Mouse (Mus musculus) hindbrain, embryonic 16.5 days (tissue): ENCODE data around the gene Zmynd8. TPM values are rescaled to one million over a fixed set of nuclear protein-coding genes. Genes with fewer than 3 reads are reported as not detected.
"Not testable (repeated sequence)": the region's sequence is repeated elsewhere in the genome, so short reads cannot be mapped to it uniquely, and the experiment has no call there.

Experiments
- ATAC-seq: fragments of 200-750 bp; cut with Nextera tagmentation; 2 replicates; pipeline ENCODE4 v1.8.0; 2017; ENCODE audit warnings: moderate TSS enrichment, moderate library complexity
- H3K27ac ChIP-seq: fragments of 300-500 bp; sonication (generic); 2 replicates; pipeline ENCODE4 v1.5.1; 2014; ENCODE audit warnings: low read depth, mild to moderate bottlenecking, control low read depth, low read length, moderate library complexity
- H3K27me3 ChIP-seq: fragments of 300-500 bp; sonication (generic); replicated peaks from 2 replicates; pipeline ENCODE4 v1.6.1; 2014; ENCODE audit warnings: low read length; ENCODE audit not compliant: control insufficient read depth, insufficient read depth
- H3K36me3 ChIP-seq: fragments of 300-500 bp; sonication (generic); 2 replicates; pipeline ENCODE4 v1.6.1; 2014; ENCODE audit warnings: mild to moderate bottlenecking, low read length, moderate library complexity, mixed read lengths; ENCODE audit not compliant: control insufficient read depth, insufficient read depth
- H3K4me1 ChIP-seq: fragments of 300-500 bp; sonication (generic); 2 replicates; pipeline ENCODE4 v1.6.1; 2014; ENCODE audit warnings: low read depth, low read length; ENCODE audit not compliant: control insufficient read depth, insufficient read depth
- H3K4me2 ChIP-seq: fragments of 300-500 bp; sonication (generic); 2 replicates; pipeline ENCODE4 v1.6.1; 2014; ENCODE audit warnings: mild to moderate bottlenecking, low read length, control low read depth, moderate library complexity
- H3K4me3 ChIP-seq: fragments of 300-500 bp; sonication (generic); 2 replicates; pipeline ENCODE4 v1.5.1; 2014; ENCODE audit warnings: mild to moderate bottlenecking, low read length, control low read depth, moderate library complexity
- H3K9ac ChIP-seq: fragments of 300-500 bp; sonication (generic); 2 replicates; pipeline ENCODE4 v1.6.1; 2014; ENCODE audit warnings: low read depth, mild to moderate bottlenecking, control low read depth, low read length, moderate library complexity
- H3K9me3 ChIP-seq: fragments of 300-500 bp; sonication (generic); 2 replicates; pipeline ENCODE4 v1.6.1; 2014; ENCODE audit warnings: mild to moderate bottlenecking, low read length, moderate library complexity; ENCODE audit not compliant: control insufficient read depth
- WGBS: fragments of 180-500 bp; shearing (Covaris S2); extraction: QIAGEN DNeasy Blood & Tissue Kit; methylation state at CpG from one replicate; pipeline ENCODE4 v1.1.7; 2014; 5-methylcytosine and 5-hydroxymethylcytosine counted together
- polyA plus RNA-seq: library from polyadenylated mRNA; unstranded; fragments of >200 nt; fragmentation: Nextera tagmentation; extraction: Ambion mirVana; gene quantifications from 2 replicates; pipeline ENCODE4 v1.2.1, GENCODE M21; 2015

Zmynd8 gene
- polyA plus RNA-seq, 1 experiment from 2014 or later, result 66.4 TPM

DNA sequence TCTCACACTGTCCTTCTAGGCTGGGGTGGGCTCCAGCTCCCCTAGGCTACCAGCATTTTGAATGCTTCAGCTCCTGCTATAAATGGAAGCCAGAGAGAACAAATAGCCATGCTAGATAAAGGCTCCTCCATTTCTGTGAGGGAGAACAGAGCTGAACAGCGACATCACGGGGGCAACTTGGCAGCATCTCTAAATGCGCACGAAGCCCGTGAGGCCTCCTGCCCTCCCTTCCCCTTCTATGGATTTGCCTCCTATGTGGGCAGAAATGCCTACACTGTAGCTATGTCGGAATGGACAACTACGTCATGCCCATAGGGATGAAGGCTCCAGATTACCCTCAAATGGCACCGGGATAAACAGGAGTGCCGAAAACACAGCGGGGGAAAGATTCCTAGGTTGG lies 81.4 kb downstream of the Zmynd8 start:
- H3K9ac ChIP-seq, result no peak overlapping the region; the same call in 1 of the 2 replicates
- H3K27me3 ChIP-seq, result no peaks in the 10 kb centered on the region
- 83% methylated on average over 10 of the region's 10 CpGs for WGBS
- no peak for ATAC-seq
- H3K4me1 ChIP-seq, result peaks cover 3% of the 10 kb centered on the region; the same call in 1 of the 2 replicates
- H3K27ac ChIP-seq, result 0 out of 2 replicates have a peak overlapping the region, but pooled peaks have one; percentile 3
- no peaks in the 10 kb centered on the region for H3K9me3 ChIP-seq
- no peak overlapping the region for H3K4me2 ChIP-seq
- H3K36me3 ChIP-seq, result peaks cover 15% of the 10 kb centered on the region
- no peak overlapping the region for H3K4me3 ChIP-seq

DNA sequence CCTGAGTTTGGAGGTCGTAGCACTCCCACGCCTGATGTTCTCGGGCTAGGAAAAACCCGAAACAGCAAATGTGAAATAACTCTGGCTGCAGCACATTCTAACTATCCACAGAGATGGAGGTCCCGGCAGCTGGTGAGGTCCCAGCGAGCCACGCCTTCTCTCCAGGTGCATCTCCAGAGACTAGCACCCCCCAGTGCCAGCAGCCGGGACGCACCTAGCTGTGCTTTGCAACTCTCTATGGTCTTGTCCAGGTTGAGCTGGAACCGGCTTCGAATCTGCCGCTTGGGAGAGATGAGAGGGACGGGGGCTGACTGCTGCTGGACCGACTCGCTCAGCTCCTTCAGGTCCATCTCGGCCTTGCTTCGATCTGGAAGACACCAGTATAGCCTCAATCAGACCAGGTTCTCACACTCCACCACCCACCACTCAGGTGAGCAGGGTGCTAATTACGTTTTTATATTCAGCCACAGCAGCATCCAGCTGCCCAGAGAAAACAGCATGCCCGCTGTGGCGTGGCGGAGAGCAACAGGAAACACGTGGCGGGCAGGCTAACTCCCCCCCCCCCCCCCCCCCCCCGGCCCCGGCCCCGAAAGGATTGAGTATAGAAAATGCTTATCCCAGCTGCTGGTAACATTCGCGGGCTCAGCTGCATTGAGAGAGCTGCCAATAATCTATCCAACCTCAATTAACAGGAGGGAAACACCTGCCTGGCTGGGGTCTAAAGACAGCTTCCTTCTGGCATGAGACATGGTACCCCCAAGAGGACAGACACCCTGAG lies 83.5 kb downstream of the Zmynd8 start:
- 72% methylated on average over 27 of the region's 28 CpGs for WGBS
- Histone ChIP-seq H3K9ac (no peak overlapping the region), H3K4me3 (no peak overlapping the region), H3K27ac (no peak overlapping the region), H3K36me3 (peaks cover 24% of the 10 kb centered on the region), H3K27me3 (no peaks in the 10 kb centered on the region), H3K4me2 (no peak overlapping the region), H3K9me3 (no peaks in the 10 kb centered on the region), H3K4me1 (peaks cover 3% of the 10 kb centered on the region; the same call in 1 of the 2 replicates)
- no peak for ATAC-seq

DNA sequence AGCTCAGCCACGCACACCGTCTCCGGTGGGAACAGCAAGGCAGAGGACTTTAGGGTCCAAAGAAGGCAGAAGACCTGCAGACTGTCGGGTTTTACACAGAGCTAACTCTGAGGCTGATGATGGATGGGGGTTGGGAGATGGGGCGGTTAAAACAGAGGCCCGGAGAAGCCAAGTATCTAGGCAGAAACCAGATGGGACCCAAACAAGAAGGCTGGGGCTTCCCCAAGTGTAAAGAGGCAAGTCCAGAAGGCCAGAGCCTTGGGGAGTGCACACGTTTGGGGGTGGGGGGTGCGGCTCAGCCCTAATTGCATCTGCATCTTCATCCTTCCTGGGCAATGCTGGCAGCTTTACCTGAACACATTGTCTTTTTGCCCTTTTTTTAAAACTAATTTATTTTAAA lies 85.9 kb downstream of the Zmynd8 start:
- Histone ChIP-seq H3K4me1 (peaks cover 3% of the 10 kb centered on the region; the same call in 1 of the 2 replicates), H3K9ac (no peak overlapping the region), H3K27me3 (no peaks in the 10 kb centered on the region), H3K4me2 (no peak overlapping the region), H3K9me3 (no peaks in the 10 kb centered on the region), H3K4me3 (no peak overlapping the region), H3K27ac (no peak overlapping the region), H3K36me3 (peaks cover 25% of the 10 kb centered on the region)
- ATAC-seq, result no peak
- 67% methylated on average over 8 of the region's 8 CpGs for WGBS

DNA sequence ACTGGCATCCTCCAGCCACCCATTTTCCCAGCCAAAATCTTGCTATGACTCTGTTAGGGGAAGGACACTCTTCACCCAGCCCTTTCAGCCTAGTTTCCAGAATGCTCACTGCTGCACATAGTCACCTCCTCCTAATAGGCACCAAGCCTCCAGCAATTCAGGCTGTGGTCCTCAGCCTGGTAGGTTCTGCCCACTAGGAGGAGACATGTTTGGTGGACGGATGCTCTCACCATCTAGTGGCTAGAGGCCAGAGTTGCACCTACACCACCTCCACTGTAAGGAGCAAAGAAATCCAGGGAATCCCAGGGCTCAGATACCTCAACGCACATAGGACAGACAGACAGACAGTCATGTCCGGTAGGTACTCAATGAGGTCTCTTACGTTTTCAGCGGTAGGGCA lies 87.3 kb downstream of the Zmynd8 start:
- no peak overlapping the region for H3K9ac ChIP-seq
- no peak for ATAC-seq
- no peak overlapping the region for H3K4me3 ChIP-seq
- no peaks in the 10 kb centered on the region for H3K4me1 ChIP-seq
- H3K36me3 ChIP-seq, result peaks cover 34% of the 10 kb centered on the region
- WGBS, result 66% methylated on average over 5 of the region's 5 CpGs
- no peak overlapping the region for H3K27ac ChIP-seq
- H3K4me2 ChIP-seq, result no peak overlapping the region
- H3K9me3 ChIP-seq, result no peaks in the 10 kb centered on the region
- no peaks in the 10 kb centered on the region for H3K27me3 ChIP-seq

DNA sequence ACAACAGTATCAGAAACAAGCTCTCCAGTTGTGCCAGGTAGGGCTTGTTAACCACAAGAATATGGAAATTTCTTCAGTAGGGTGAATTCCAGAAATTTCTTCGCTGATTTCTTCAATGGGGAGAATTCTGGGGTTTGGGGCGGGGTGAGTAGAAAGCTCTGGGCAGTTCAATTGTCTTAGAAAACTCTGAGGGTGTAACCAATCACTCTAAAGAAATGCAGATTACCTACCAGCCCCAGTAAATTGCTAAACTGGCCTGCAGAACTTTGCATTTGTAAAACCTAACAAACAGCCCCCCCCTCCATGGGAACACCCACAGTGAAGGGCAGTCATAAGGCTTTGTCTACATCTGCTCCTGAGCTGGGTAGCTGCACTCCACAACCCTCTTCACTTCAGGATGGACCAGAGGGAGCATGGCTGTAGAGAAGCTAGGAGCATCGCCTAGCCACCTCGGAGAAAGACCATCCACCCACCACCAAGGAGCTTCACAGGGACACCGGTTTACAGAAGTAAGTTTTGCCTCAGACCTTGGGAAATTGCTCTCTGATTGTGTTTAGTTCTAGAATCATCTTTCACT lies 88.8 kb downstream of the Zmynd8 start:
- Histone ChIP-seq H3K9ac (no peak overlapping the region), H3K4me1 (no peaks in the 10 kb centered on the region), H3K9me3 (no peaks in the 10 kb centered on the region), H3K27ac (no peak overlapping the region), H3K36me3 (peaks cover 34% of the 10 kb centered on the region), H3K27me3 (no peaks in the 10 kb centered on the region), H3K4me3 (no peak overlapping the region), H3K4me2 (no peak overlapping the region)
- ATAC-seq, result no peak
- 76% methylated on average over 5 of the region's 5 CpGs for WGBS

DNA sequence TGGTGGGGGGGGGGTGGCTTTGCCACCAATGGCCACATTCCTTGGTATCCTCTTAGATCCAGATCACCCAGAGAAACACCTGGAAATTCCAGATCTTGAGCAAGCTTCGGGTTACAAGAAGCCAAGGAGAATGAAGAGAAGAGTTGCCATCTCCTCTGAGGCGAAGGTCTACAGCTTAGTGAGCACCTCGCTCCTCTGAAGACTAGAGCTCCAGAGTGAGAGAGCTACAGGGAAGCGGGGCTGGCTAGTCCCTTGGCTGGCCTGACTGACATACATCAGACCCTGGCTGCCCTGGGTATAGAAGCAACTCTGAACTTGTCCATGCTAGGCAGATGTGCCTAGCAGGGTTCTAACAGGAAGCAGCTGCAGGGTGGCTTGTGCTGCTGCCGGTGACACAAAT lies 89.7 kb downstream of the Zmynd8 start:
- no peak overlapping the region for H3K4me2 ChIP-seq
- no peak overlapping the region for H3K27ac ChIP-seq
- no peaks in the 10 kb centered on the region for H3K9me3 ChIP-seq
- H3K27me3 ChIP-seq, result no peaks in the 10 kb centered on the region
- no peak overlapping the region for H3K9ac ChIP-seq
- WGBS, result 95% methylated on average over 5 of the region's 5 CpGs
- ATAC-seq, result no peak
- no peaks in the 10 kb centered on the region for H3K4me1 ChIP-seq
- no peak overlapping the region for H3K4me3 ChIP-seq
- H3K36me3 ChIP-seq, result peaks cover 33% of the 10 kb centered on the region

DNA sequence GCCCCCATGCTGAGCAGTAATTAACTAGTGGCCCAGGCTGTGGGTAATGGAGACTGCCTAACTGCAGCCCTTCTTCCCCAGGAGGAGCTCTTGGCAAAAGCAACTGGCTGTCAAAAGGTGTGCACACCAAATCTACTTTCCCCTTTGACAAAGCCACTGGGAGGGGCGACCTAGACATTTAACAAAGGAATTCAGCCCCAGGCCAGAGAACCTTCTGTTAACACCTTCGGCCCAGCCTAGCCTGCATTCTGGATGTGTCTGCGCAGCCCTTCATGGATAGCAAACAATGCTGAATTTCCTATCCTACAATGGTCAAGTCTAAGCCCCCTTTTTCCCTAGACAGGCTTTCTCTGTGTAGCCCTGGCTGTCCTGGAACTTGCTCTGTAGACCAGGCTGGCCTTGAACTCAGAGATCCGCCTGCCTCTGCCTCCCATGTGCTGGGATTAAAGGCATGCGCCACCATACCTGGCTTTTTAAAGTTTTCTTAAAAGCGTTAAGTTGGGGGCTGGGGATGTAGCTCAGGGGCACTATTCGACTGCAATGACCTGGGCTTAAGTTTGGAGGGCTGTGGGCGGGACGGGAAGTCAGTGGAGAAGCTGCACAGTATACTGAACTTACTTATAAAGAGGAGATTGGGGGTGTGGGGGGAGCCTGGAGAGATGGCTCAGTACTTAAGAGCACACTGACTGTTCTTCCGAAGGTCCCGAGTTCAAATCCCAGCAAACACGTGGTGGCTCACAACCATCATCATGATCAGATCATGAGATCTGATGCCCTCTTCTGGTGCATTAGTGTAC lies 90.4 kb downstream of the Zmynd8 start:
- H3K36me3 ChIP-seq, result peaks cover 33% of the 10 kb centered on the region
- no peaks in the 10 kb centered on the region for H3K27me3 ChIP-seq
- H3K27ac ChIP-seq, result no peak overlapping the region
- no peak overlapping the region for H3K4me2 ChIP-seq
- no peak overlapping the region for H3K9ac ChIP-seq
- H3K9me3 ChIP-seq, result no peaks in the 10 kb centered on the region
- no peak overlapping the region for H3K4me3 ChIP-seq
- WGBS, result 94% methylated on average over 12 of the region's 12 CpGs
- no peaks in the 10 kb centered on the region for H3K4me1 ChIP-seq
- ATAC-seq, result no peak

DNA sequence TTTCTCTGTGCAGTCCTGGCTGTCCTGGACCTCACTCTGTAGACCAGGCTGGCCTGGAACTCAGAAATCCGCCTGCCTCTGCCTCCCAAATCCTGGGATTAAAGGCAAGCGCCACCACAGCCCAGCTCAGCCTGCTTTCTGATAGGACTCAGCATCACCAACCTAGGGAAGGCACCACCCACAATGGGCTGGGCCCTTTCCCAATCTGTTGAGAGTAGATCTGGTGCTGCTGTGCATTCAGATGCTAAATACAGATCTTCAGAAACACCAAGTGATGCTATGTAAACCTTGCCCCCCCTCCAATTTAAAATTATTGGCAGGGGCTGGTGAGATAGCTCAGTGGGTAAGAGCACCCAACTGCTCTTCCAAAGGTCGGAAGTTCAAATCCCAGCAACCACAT lies 98.6 kb downstream of the Zmynd8 start:
- not testable (repeated sequence) for H3K27me3 ChIP-seq, ATAC-seq, H3K4me3 ChIP-seq, H3K4me1 ChIP-seq, H3K27ac ChIP-seq, H3K9me3 ChIP-seq, H3K9ac ChIP-seq, H3K4me2 ChIP-seq
- WGBS, result 92% methylated on average over 3 of the region's 3 CpGs
- peaks cover 30% of the 10 kb centered on the region for H3K36me3 ChIP-seq

DNA sequence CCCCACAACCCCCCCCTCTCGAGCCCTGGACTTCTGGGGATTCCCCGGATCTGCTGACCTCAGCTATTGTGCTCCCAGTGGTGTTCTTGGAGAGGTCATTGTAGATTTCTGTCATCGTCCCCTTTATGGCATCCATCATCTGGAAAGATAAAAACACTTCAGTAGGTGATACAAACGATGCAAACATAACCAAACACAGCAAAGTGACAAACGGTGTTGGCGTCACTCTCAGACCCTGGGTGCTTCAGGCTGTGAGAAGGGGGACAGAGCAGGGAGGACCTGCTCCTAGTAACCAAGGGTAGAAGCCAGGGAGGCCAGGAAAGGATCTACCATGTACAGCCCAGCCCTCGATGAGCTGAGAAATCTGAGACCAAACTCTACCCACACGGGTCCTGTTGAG lies 100.9 kb downstream of the Zmynd8 start:
- Histone ChIP-seq H3K9me3 (no peaks in the 10 kb centered on the region), H3K4me3 (no peak overlapping the region), H3K27ac (no peak overlapping the region), H3K4me1 (no peaks in the 10 kb centered on the region), H3K9ac (no peak overlapping the region), H3K27me3 (no peaks in the 10 kb centered on the region), H3K36me3 (peaks cover 35% of the 10 kb centered on the region), H3K4me2 (no peak overlapping the region)
- ATAC-seq, result no peak
- WGBS, result 67% methylated on average over 8 of the region's 8 CpGs
